Mouse (Mus musculus) midbrain, postnatal 0 days (tissue): Measurements from ENCODE around the gene Sirt2. TPM values are rescaled to one million over a fixed set of nuclear protein-coding genes. Genes with fewer than 3 reads are reported as not detected.

Experiments
- ATAC-seq: fragments of 200-750 bp; cut with Nextera tagmentation; 2 replicates; pipeline ENCODE4 v1.8.0; 2017; ENCODE audit warnings: moderate number of reproducible peaks, mild to moderate bottlenecking, moderate TSS enrichment, moderate library complexity; ENCODE audit not compliant: low FRiP score
- DNase-seq: peaks from one replicate; pipeline ENCODE4 v3.0.0-alpha.2; 2015; ENCODE audit warnings: low spot score
- H3K27ac ChIP-seq: fragments of 300-500 bp; sonication (generic); 2 replicates; pipeline ENCODE4 v1.5.1; 2014; ENCODE audit warnings: low read depth, mild to moderate bottlenecking, low read length, mixed read lengths
- H3K27me3 ChIP-seq: fragments of 300-500 bp; sonication (generic); 2 replicates; pipeline ENCODE4 v1.6.1; 2014; ENCODE audit warnings: low read length, control low read depth, mixed read lengths; ENCODE audit not compliant: insufficient read depth
- H3K36me3 ChIP-seq: fragments of 300-500 bp; sonication (generic); 2 replicates; pipeline ENCODE4 v1.6.1; 2014; ENCODE audit warnings: low read length, control low read depth, mixed read lengths; ENCODE audit not compliant: insufficient read depth
- H3K4me1 ChIP-seq: fragments of 300-500 bp; sonication (generic); 2 replicates; pipeline ENCODE4 v1.6.1; 2014; ENCODE audit warnings: mild to moderate bottlenecking, control low read depth, antibody characterized with exemption, low read length, mixed read lengths; ENCODE audit not compliant: insufficient read depth
- H3K4me2 ChIP-seq: fragments of 300-500 bp; sonication (generic); 2 replicates; pipeline ENCODE4 v1.6.1; 2014; ENCODE audit warnings: low read depth, mild to moderate bottlenecking, low read length, mixed read lengths; ENCODE audit not compliant: poor library complexity, severe bottlenecking
- H3K4me3 ChIP-seq: fragments of 300-500 bp; sonication (generic); 2 replicates; pipeline ENCODE4 v1.5.1; 2014; ENCODE audit warnings: low read depth, mild to moderate bottlenecking, low read length, moderate library complexity
- H3K9ac ChIP-seq: fragments of 300-500 bp; sonication (generic); replicated peaks from 2 replicates; pipeline ENCODE4 v1.6.1; 2014; ENCODE audit warnings: mild to moderate bottlenecking, low read length, moderate library complexity, mixed read lengths; ENCODE audit not compliant: poor library complexity, severe bottlenecking
- H3K9me3 ChIP-seq: fragments of 300-500 bp; sonication (generic); 2 replicates; pipeline ENCODE4 v1.6.1; 2016; ENCODE audit warnings: low read length, control low read depth
- CTCF ChIP-seq: IDR thresholded peaks from 2 replicates; pipeline ENCODE4 v1.5.1; 2016; ENCODE audit warnings: antibody characterized with exemption, mild to moderate bottlenecking
- WGBS: fragments of 180-500 bp; shearing (Covaris S2); extraction: QIAGEN DNeasy Blood & Tissue Kit; methylation state at CpG from one replicate; pipeline ENCODE4 v1.1.7; 2014; 5-methylcytosine and 5-hydroxymethylcytosine counted together
- polyA plus RNA-seq: library from polyadenylated mRNA; unstranded; fragments of >200 nt; fragmentation: Nextera tagmentation; extraction: Ambion mirVana; gene quantifications from 2 replicates; pipeline ENCODE4 v1.2.1, GENCODE M21; 2015
- total RNA-seq: library from RNA; depleted of rRNA; stranded (reverse); fragments of >200 nt; gene quantifications from 2 replicates; pipeline ENCODE4 v1.2.3, GENCODE M21; 2014

Sirt2 gene
- total and polyA plus RNA-seq, 2 experiments from 2014 or later: 85.9 to 111 TPM

GRCm38 (mm10) chr7:28735701-28736100 is 30.8 kb upstream of the Sirt2 start:
- Histone ChIP-seq H3K9ac (no peak overlapping the region), H3K4me2 (no peak overlapping the region), H3K4me1 (no peaks in the 10 kb centered on the region), H3K36me3 (peaks cover 10% of the 10 kb centered on the region; the same call in 1 of the 2 replicates), H3K27me3 (no peaks in the 10 kb centered on the region; the same call in 1 of the 2 replicates), H3K27ac (no peak overlapping the region), H3K9me3 (no peaks in the 10 kb centered on the region), H3K4me3 (no peak overlapping the region)
- no peak for TF ChIP-seq CTCF
- ATAC-seq (no peak), DNase-seq (no peak)
- 87% methylated on average over 6 of the region's 6 CpGs for WGBS

DNA sequence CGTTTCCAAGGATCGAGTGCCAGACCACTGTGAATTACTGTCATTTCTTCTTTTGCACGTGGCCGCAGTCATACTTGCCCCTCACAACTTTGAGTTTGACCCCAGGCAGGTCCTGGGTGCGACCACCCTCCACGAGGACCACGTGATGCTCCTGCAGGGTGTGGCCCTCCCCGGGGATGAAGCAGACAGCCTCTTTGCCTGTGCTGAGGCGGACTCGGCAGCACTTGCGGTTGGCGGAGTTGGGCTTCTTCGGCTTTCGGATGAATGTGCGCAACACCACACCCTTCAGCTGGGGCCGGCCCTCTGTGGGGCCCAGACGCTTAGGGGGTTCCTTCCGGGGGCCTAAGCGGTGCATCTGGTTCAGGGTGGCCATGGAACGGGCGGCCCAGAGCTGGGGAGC is 26.7 kb upstream of the Sirt2 start:
- TF ChIP-seq CTCF: no peak
- no peak overlapping the region for H3K4me3 ChIP-seq
- H3K27me3 ChIP-seq: no peaks in the 10 kb centered on the region
- peaks cover 9% of the 10 kb centered on the region; the same call in 1 of the 2 replicates for H3K4me1 ChIP-seq
- H3K9ac ChIP-seq: no peak overlapping the region
- no peak overlapping the region for H3K27ac ChIP-seq
- H3K36me3 ChIP-seq: peaks cover 11% of the 10 kb centered on the region; the same call in 1 of the 2 replicates
- no peaks in the 10 kb centered on the region for H3K9me3 ChIP-seq
- WGBS: 96% methylated on average over 21 of the region's 21 CpGs
- DNase-seq (no peak), ATAC-seq (no peak)
- H3K4me2 ChIP-seq: no peak overlapping the region

- Histone ChIP-seq H3K4me1 (peaks cover 9% of the 10 kb centered on the region; the same call in 1 of the 2 replicates), H3K4me3 (peak overlapping the region; percentile 47), H3K9me3 (no peaks in the 10 kb centered on the region), H3K27ac (peak overlapping the region; percentile 75), H3K27me3 (no peaks in the 10 kb centered on the region), H3K9ac (peak overlapping the region; percentile 76), H3K36me3 (peaks cover 13% of the 10 kb centered on the region; the same call in 1 of the 2 replicates), H3K4me2 (peak overlapping the region; percentile 91)
- peak; percentile 30; the same call in 1 of the 2 replicates for TF ChIP-seq CTCF
- ATAC-seq (no peak), DNase-seq (no peak)
- 44% methylated on average over 9 of the region's 9 CpGs for WGBS
These were observed 25.6 kb upstream of the Sirt2 start for GRCm38 (mm10) chr7:28740949-28741348.

GRCm38 (mm10) chr7:28741368-28741708 is 25.2 kb upstream of the Sirt2 start:
- Histone ChIP-seq H3K27ac (peak overlapping the region; percentile 75), H3K4me2 (peak overlapping the region; percentile 91), H3K36me3 (peaks cover 14% of the 10 kb centered on the region; the same call in 1 of the 2 replicates), H3K9ac (peak overlapping the region; percentile 76), H3K27me3 (no peaks in the 10 kb centered on the region), H3K9me3 (no peaks in the 10 kb centered on the region), H3K4me1 (peaks cover 9% of the 10 kb centered on the region; the same call in 1 of the 2 replicates), H3K4me3 (peak overlapping the region; percentile 47)
- WGBS: 1% methylated on average over 13 of the region's 13 CpGs
- TF ChIP-seq CTCF: no peak
- no peak for DNase-seq
- ATAC-seq: peak; percentile 6; the same call in 1 of the 2 replicates

GRCm38 (mm10) chr7:28741709-28742438 is 24.7 kb upstream of the Sirt2 start, which contains the start of the genes Mrps12 and Sars2:
Gene Mrps12 (minus strand): TSS chr7:28741820.
Gene Sars2 (plus strand): TSS chr7:28741992.
- Histone ChIP-seq H3K4me3 (peak within 1 kb of the TSS; percentile 47), H3K27me3 (no peaks in the 10 kb centered on the region), H3K36me3 (peaks cover 18% of the 10 kb centered on the region; the same call in 1 of the 2 replicates), H3K27ac (peak within 1 kb of the TSS; percentile 75), H3K4me1 (peaks cover 9% of the 10 kb centered on the region; the same call in 1 of the 2 replicates), H3K9me3 (no peaks in the 10 kb centered on the region), H3K9ac (peak within 1 kb of the TSS; percentile 76), H3K4me2 (peak within 1 kb of the TSS; percentile 91)
- TF ChIP-seq CTCF: peak; percentile 95
- peak; percentile 98 for ATAC-seq
- DNase-seq: peak; percentile 99
- under 1% methylated on average over 39 of the region's 39 CpGs for WGBS

DNA sequence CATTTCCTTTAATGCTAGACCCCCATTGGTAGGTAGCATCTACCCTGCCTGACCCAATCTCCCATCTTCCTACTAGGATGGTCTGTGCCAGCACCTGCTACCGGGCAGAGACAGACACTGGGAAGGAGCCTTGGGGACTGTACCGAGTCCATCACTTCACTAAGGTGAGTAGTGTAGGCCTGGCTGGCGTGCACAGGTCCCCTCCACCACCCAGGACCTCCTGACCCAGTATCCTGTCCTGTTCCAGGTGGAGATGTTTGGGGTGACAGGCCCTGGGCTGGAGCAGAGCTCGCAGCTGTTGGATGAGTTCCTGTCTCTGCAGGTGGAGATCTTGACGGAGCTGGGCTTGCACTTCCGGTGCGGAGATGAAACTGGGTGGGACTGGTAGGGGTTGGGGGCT is 16.6 kb upstream of the Sirt2 start:
- H3K9ac ChIP-seq: no peak overlapping the region
- H3K36me3 ChIP-seq: peaks cover 14% of the 10 kb centered on the region
- no peaks in the 10 kb centered on the region for H3K4me1 ChIP-seq
- 95% methylated on average over 7 of the region's 7 CpGs for WGBS
- H3K4me3 ChIP-seq: no peak overlapping the region
- ATAC-seq: no peak
- no peaks in the 10 kb centered on the region for H3K9me3 ChIP-seq
- no peak for DNase-seq
- no peak overlapping the region for H3K27ac ChIP-seq
- no peak for TF ChIP-seq CTCF
- no peaks in the 10 kb centered on the region for H3K27me3 ChIP-seq
- H3K4me2 ChIP-seq: no peak overlapping the region
